ENCODE assay signal across 19 mouse cellular contexts in genomic region chr12:27780801-27781200, GRCm38 (mm10).
"Had no signal": no experiment of that assay in that cellular context is flagged by ENCODE, and none has a peak within 500 bp of the region (broad histone marks: within the 10 kb centered on the region; RNA-seq: fewer than 3 reads in every experiment).

No protein-coding gene starts in this region.

- H3K4me3 ChIP-seq: lung, embryonic 15.5 days; midbrain, embryonic 12.5 days; midbrain, embryonic 15.5 days; neural tube, embryonic 12.5 days; neural tube, embryonic 15.5 days had no signal

- H3K9ac ChIP-seq: liver, embryonic 14.5 days; lung, embryonic 15.5 days; midbrain, embryonic 12.5 days; midbrain, embryonic 15.5 days; neural tube, embryonic 12.5 days; neural tube, embryonic 15.5 days had no signal

- H3K36me3 ChIP-seq: lung, embryonic 15.5 days; midbrain, embryonic 12.5 days; midbrain, embryonic 15.5 days; neural tube, embryonic 12.5 days; neural tube, embryonic 15.5 days had no signal

- H3K9me3 ChIP-seq: lung, embryonic 15.5 days; midbrain, embryonic 12.5 days; midbrain, embryonic 15.5 days; neural tube, embryonic 12.5 days; neural tube, embryonic 15.5 days had no signal

- H3K4me1 ChIP-seq: lung, embryonic 15.5 days; midbrain, embryonic 12.5 days; midbrain, embryonic 15.5 days; neural tube, embryonic 12.5 days; neural tube, embryonic 15.5 days had no signal

- H3K4me2 ChIP-seq: liver, embryonic 11.5 days; lung, embryonic 15.5 days; midbrain, embryonic 12.5 days; midbrain, embryonic 15.5 days; neural tube, embryonic 12.5 days; neural tube, embryonic 15.5 days had no signal

- ATAC-seq: midbrain, embryonic 15.5 days had no signal

- H3K27ac ChIP-seq: liver, embryonic 14.5 days; lung, embryonic 15.5 days; midbrain, embryonic 12.5 days; midbrain, embryonic 15.5 days; neural tube, embryonic 12.5 days; neural tube, embryonic 15.5 days; stomach, postnatal 0 days had no signal

- DNase-seq: kidney, adult 18-20 months; kidney, adult 9 months; kidney, postnatal 14 days; kidney, postnatal 4 days; lung, adult 18-20 months; lung, postnatal 10 days; lung, postnatal 36 days; right cerebral cortex, adult 18-20 months; right cerebral cortex, postnatal 14 days; right cerebral cortex, postnatal 4 days; thymus, postnatal 25 days had no signal

- H3K27me3 ChIP-seq: lung, embryonic 15.5 days; midbrain, embryonic 12.5 days; midbrain, embryonic 15.5 days; neural tube, embryonic 12.5 days; neural tube, embryonic 15.5 days had no signal
